Mouse (Mus musculus) midbrain, embryonic 12.5 days (tissue): ENCODE measurements around the gene Selenok. TPM values are rescaled to one million over a fixed set of nuclear protein-coding genes. Genes with fewer than 3 reads are reported as not detected.

Experiments
- ATAC-seq: fragments of 200-750 bp; cut with Nextera tagmentation; 2 replicates; pipeline ENCODE4 v1.8.0; 2017; ENCODE audit warnings: low read depth, moderate TSS enrichment, moderate library complexity; ENCODE audit not compliant: low FRiP score
- H3K27ac ChIP-seq: fragments of 300-500 bp; sonication (generic); replicated peaks from 2 replicates; pipeline ENCODE4 v1.5.1; 2016; ENCODE audit warnings: mild to moderate bottlenecking
- H3K27me3 ChIP-seq: fragments of 300-500 bp; sonication (generic); 2 replicates; pipeline ENCODE4 v1.6.1; 2016; ENCODE audit warnings: mild to moderate bottlenecking
- H3K36me3 ChIP-seq: fragments of 300-500 bp; sonication (generic); 2 replicates; pipeline ENCODE4 v1.6.1; 2016
- H3K4me1 ChIP-seq: fragments of 300-500 bp; sonication (generic); 2 replicates; pipeline ENCODE4 v1.6.1; 2016
- H3K4me2 ChIP-seq: fragments of 300-500 bp; sonication (generic); replicated peaks from 2 replicates; pipeline ENCODE4 v1.6.1; 2016; ENCODE audit warnings: mild to moderate bottlenecking, moderate library complexity
- H3K4me3 ChIP-seq: fragments of 300-500 bp; sonication (generic); 2 replicates; pipeline ENCODE4 v1.5.1; 2016; ENCODE audit warnings: mild to moderate bottlenecking
- H3K9ac ChIP-seq: fragments of 300-500 bp; sonication (generic); replicated peaks from 2 replicates; pipeline ENCODE4 v1.6.1; 2016; ENCODE audit warnings: mild to moderate bottlenecking, moderate library complexity
- H3K9me3 ChIP-seq: fragments of 300-500 bp; sonication (generic); 2 replicates; pipeline ENCODE4 v1.6.1; 2016; ENCODE audit warnings: mild to moderate bottlenecking
- WGBS: fragments of 180-500 bp; shearing (Covaris S2); methylation state at CpG from one replicate; pipeline ENCODE4 v1.1.7; 2016; 5-methylcytosine and 5-hydroxymethylcytosine counted together
- polyA plus RNA-seq: library from polyadenylated mRNA; unstranded; fragments of >200 nt; fragmentation: Nextera tagmentation; extraction: Ambion mirVana; gene quantifications from 2 replicates; pipeline ENCODE4 v1.2.1, GENCODE M21; 2016

Gene Selenok
- polyA plus RNA-seq = 379 and 408 TPM in 2 replicates

DNA sequence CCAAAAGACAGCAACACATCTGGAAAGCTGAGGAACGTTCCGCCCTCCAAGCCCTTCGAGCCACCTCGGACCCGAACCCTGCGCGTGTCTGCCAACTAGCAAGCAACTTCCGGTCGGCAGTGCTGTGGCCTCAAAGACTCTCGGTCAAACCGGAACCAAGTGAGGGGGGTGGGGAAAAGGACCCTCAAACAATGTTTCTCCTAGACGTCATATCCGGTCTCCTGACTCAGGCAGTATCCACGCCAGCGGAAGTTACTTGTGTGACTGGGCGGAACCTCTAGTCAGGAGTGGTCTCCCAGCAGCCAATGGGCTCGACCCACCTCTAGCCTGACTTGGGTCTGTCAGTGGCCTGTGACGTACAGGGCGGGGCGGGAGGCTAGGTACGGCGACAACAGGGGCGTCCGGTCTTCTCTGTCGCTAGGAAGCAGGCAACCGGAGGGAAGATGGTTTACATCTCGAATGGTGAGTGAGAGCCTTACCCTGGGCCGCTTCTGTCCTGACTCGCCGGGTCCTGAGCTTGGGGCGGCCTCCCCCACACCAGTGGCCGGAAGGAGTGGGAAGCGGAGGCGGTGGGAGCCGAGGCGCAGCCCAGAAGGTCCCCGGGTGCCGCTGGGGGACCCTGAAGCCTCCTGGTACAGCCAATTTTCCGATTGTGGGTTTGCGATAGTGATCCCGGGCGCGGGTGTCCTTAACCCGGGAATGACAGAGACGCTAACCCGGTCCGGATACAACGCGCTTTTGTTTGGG, at the start of gene Selenok:
Selenok (plus strand) TSS at position 234 of the 747 bp plus-strand sequence.
- Histone ChIP-seq H3K27me3 (0 out of 2 replicates have a peak, but pooled peaks cover 3% of the 10 kb centered on the region), H3K4me1 (peaks cover 20% of the 10 kb centered on the region), H3K9ac (peak within 1 kb of the TSS; percentile 84), H3K36me3 (peaks cover 22% of the 10 kb centered on the region), H3K4me2 (peak within 1 kb of the TSS; percentile 78), H3K4me3 (peak within 1 kb of the TSS; percentile 85), H3K27ac (peak within 1 kb of the TSS; percentile 81), H3K9me3 (no peaks in the 10 kb centered on the region)
- ATAC-seq = peak; percentile 100
- under 1% methylated on average over 49 of the region's 49 CpGs for WGBS

DNA sequence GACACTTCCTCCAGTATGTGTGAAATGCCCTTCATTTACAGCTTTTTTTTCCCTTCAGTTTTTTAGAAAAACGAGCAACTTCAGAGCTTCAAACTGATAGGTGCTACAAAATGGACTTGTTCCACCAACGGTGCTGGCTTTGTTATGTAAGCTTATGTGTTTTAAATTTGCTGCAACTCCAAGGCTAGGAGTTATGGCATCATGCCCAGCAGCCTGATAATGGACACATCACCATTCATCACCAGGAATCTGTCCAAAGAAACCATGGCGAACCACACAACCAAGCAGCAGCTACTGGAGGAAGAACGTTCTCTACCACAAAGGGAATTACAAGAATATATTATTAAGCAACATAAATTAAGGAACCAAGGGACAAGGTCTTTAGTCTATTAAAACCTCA, 39.1 kb upstream of the Selenok start:
- H3K27ac ChIP-seq = no peak overlapping the region
- H3K4me2 ChIP-seq = no peak overlapping the region
- WGBS = 86% methylated on average over 4 of the region's 4 CpGs

DNA sequence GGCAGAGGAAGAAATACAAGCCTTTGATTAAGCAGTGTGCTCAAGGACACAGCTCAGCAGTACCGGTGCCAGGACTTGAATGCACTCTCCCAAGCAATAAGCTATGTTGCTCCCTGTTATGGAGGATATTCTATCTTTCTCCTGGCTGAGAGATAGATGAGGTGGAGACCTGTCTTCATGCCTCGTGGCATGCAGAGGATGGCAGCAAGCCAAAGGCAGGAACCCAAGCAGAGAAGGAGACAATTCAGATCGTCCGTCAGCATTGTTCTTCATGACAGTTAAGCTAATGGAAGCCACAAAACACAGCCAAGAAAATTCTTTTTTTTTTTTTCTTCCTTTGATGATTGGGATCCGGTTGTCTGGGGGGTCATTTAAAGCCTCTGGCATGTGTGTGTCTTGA, 32.6 kb upstream of the Selenok start:
- no peak overlapping the region for H3K9ac ChIP-seq
- WGBS = 76% methylated on average over 5 of the region's 5 CpGs
- no peak for ATAC-seq

More for the DNA sequence above, 39.1 kb upstream of the Selenok start:
- Histone ChIP-seq H3K4me3 (no peak overlapping the region), H3K27me3 (no peaks in the 10 kb centered on the region), H3K9me3 (no peaks in the 10 kb centered on the region), H3K36me3 (no peaks in the 10 kb centered on the region), H3K4me1 (no peaks in the 10 kb centered on the region), H3K9ac (no peak overlapping the region)
- ATAC-seq = no peak

DNA sequence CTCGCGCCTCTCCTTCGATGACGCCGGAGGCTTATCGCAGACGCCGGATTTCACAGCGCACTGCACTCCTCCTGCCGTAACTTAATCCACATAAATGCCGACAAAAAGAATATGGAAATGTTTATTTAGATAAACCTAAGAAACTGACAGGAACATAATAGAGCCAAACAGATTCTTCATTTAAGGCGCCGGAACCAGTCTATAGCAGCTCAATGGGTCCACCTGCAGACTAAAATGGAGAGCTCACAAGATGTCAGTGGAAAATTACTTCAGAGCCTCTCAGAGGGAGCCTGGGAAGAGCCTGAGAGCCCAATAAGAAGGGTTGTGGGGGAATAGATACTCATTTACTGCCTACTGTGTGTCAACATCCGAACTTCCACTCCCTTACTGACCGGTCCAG, 30.6 kb upstream of the Selenok start:
- Histone ChIP-seq H3K27ac (no peak overlapping the region), H3K4me3 (no peak overlapping the region), H3K4me1 (peaks cover 5% of the 10 kb centered on the region; the same call in 1 of the 2 replicates), H3K9me3 (no peaks in the 10 kb centered on the region), H3K4me2 (no peak overlapping the region), H3K36me3 (no peaks in the 10 kb centered on the region), H3K27me3 (peaks cover 13% of the 10 kb centered on the region; the same call in 1 of the 2 replicates), H3K9ac (no peak overlapping the region)
- no peak for ATAC-seq
- WGBS = 75% methylated on average over 15 of the region's 15 CpGs

More for the DNA sequence above, 32.6 kb upstream of the Selenok start:
- H3K4me2 ChIP-seq = no peak overlapping the region
- no peaks in the 10 kb centered on the region for H3K9me3 ChIP-seq
- H3K27me3 ChIP-seq = no peaks in the 10 kb centered on the region; the same call in 1 of the 2 replicates
- no peak overlapping the region for H3K4me3 ChIP-seq
- H3K27ac ChIP-seq = no peak overlapping the region
- peaks cover 5% of the 10 kb centered on the region; the same call in 1 of the 2 replicates for H3K4me1 ChIP-seq
- no peaks in the 10 kb centered on the region for H3K36me3 ChIP-seq

DNA sequence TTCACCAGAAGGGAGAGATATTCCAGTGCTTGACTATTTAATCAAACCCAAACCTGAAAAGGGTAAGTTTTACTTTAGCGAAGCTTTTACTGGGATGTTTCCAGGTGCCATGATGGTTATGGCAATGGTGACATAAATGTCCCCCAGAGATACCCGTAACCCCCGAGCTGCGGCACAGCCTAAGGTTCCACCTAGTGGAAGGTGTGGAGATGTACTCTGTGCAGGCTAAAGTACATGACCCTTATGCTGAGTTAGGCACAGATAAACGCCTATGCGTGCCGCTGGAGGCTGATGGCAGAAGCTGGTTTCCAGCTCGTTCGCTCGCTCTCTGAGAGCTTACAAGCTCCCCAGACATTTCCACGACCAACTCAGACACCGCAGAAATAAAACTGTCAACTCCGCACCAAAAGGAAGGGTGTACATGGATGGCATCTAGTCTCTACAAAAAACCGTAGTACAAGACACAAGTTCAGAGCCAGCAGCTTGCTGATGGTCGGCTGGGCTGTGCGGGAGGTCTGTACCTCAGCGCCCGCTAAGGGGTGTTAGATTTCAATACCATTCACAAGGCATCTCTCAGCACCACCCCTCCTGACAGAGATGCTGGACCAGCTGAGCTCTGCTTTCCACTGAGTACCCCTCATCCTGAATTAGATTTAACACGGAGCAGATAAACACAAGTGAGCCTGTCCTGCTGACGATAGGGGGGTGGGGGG, 28.4 kb upstream of the Selenok start:
- Histone ChIP-seq H3K27me3 (peaks cover 16% of the 10 kb centered on the region), H3K4me3 (no peak overlapping the region), H3K36me3 (no peaks in the 10 kb centered on the region), H3K27ac (no peak overlapping the region), H3K4me2 (peak overlapping the region; percentile 43), H3K4me1 (peaks cover 5% of the 10 kb centered on the region; the same call in 1 of the 2 replicates), H3K9me3 (no peaks in the 10 kb centered on the region), H3K9ac (no peak overlapping the region)
- peak; percentile 38; the same call in 1 of the 2 replicates for ATAC-seq
- WGBS = 39% methylated on average over 20 of the region's 20 CpGs

DNA sequence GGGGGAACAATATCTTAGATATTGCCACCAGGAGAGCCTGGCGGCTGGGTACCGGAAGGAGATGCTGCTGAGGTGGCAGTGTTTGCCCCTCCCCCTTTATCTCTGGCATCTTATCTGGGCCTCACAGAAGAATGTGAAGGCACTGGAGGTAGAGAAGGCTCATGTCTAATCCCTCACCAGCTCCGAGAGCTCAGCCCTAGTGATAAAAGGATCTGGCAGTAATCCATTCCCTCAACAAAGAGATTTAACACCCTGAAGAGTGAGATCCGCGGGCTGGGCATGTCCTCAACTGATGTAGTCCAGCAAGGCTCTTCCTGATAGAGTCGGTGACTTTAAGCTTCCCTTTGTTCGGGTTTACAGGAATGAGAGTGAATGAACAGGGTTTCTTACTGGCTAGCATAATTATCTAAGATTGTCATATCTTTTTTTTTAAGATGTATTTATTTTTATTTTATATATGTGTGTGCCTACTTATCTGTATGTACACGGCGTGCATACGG, 27.7 kb upstream of the Selenok start:
- Histone ChIP-seq H3K4me2 (peak overlapping the region; percentile 43), H3K9ac (no peak overlapping the region), H3K9me3 (no peaks in the 10 kb centered on the region), H3K4me1 (peaks cover 5% of the 10 kb centered on the region; the same call in 1 of the 2 replicates), H3K36me3 (no peaks in the 10 kb centered on the region), H3K4me3 (no peak overlapping the region), H3K27me3 (peaks cover 16% of the 10 kb centered on the region), H3K27ac (no peak overlapping the region)
- peak; percentile 71 for ATAC-seq
- 5% methylated on average over 10 of the region's 10 CpGs for WGBS

DNA sequence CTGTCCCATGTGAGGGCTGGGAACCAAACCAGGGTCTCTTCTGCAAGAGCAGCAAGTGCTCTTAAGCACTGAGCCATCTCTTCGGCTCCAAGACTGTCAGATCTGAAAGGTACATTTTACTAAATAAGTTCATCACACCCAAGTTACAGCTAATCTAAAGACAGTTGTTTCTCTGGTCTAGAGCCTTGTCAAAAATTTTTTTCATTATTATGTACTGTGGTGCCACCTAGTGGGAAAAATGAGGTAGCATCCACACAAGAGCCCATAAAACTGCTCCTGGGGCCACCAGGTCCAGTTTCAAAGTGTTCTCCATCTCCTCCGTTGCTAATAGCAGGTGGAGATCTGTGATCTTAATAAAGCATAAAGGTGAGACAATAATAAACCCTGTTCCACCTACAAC, 27.2 kb upstream of the Selenok start:
- 7% methylated on average over 2 of the region's 2 CpGs for WGBS
- H3K9me3 ChIP-seq = no peaks in the 10 kb centered on the region
- no peak overlapping the region for H3K9ac ChIP-seq
- H3K36me3 ChIP-seq = no peaks in the 10 kb centered on the region
- H3K27me3 ChIP-seq = peaks cover 16% of the 10 kb centered on the region
- H3K4me2 ChIP-seq = 0 out of 2 replicates have a peak overlapping the region, but pooled peaks have one; percentile 43
- H3K4me3 ChIP-seq = no peak overlapping the region
- H3K27ac ChIP-seq = no peak overlapping the region
- H3K4me1 ChIP-seq = peaks cover 5% of the 10 kb centered on the region; the same call in 1 of the 2 replicates
- ATAC-seq = no peak

DNA sequence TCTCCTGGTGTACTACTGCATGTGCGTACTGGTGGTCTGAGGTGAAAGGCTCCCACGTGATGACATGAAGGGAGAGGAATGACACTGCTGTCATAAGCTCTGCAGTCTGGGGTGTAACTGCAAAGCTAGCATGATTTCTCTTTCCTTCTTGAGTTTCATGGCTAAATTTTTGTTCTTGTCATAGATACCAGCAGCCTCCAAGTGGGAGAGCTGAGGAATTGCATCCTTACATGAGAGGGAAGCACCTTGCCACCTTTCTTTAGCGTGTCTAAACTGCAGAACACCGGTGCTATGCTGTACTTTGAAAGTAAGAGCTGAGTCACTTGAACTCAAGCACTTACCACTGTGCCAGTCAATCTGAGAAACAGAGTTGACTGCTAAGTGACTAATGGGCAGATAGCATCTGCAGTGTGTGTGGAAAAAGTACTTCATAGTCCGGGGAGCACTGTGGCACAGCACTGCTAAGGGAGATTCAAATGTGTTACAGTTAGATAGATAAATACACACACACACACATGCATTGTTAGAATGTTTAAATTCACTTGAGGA, 21.3 kb upstream of the Selenok start:
- H3K27ac ChIP-seq = no peak overlapping the region
- peaks cover 7% of the 10 kb centered on the region for H3K27me3 ChIP-seq
- H3K4me1 ChIP-seq = no peaks in the 10 kb centered on the region
- WGBS = 81% methylated on average over 5 of the region's 5 CpGs
- H3K4me3 ChIP-seq = no peak overlapping the region
- no peak for ATAC-seq
- H3K36me3 ChIP-seq = no peaks in the 10 kb centered on the region
- no peaks in the 10 kb centered on the region for H3K9me3 ChIP-seq
- no peak overlapping the region for H3K9ac ChIP-seq
- H3K4me2 ChIP-seq = no peak overlapping the region

DNA sequence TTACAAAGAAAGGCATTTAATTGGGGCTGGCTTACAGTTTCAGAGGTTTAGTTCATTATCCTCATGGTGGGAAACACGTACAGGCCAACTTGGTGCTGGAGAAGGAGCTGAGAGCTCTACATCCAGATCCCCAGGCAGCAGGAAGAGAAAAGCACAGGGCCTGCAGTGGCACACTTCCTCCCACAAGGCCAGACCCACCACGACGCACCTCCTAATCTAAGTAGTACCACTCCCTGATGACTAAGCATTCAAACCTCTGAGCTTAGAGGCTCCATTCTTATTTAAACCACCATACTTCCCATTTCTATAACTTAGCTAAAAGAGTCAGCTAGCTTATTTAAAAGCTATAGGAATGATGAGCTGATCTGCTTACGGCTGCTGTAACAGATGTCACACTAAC, 17.3 kb upstream of the Selenok start:
- Histone ChIP-seq H3K4me2 (no peak overlapping the region), H3K27me3 (no peaks in the 10 kb centered on the region), H3K4me1 (no peaks in the 10 kb centered on the region), H3K4me3 (no peak overlapping the region), H3K9me3 (no peaks in the 10 kb centered on the region), H3K27ac (no peak overlapping the region), H3K36me3 (no peaks in the 10 kb centered on the region), H3K9ac (no peak overlapping the region)
- 84% methylated on average over 4 of the region's 4 CpGs for WGBS
- no peak for ATAC-seq

DNA sequence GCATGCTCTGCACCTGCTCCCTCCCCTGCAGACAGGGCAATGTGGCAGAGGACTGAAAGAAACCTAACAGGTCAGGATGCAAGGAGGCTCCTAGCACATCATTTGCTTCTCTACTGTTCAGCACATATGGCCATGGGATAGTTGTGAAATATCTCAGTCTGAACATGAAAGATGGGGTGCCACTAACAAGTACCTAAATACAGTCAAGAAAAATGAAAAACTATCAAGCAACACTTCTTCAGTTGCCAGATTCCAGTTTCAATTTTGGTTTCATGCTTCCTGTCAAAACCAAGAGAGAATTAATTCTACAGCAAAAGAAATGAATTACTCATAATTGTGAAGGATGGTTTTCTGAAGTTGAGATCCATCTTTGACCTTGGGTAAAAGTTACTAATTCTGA, 10.7 kb upstream of the Selenok start:
- no peaks in the 10 kb centered on the region for H3K36me3 ChIP-seq
- no peak overlapping the region for H3K27ac ChIP-seq
- no peaks in the 10 kb centered on the region for H3K27me3 ChIP-seq
- H3K9me3 ChIP-seq = no peaks in the 10 kb centered on the region
- H3K4me1 ChIP-seq = no peaks in the 10 kb centered on the region
- no peak overlapping the region for H3K4me2 ChIP-seq
- H3K4me3 ChIP-seq = no peak overlapping the region
- no peak overlapping the region for H3K9ac ChIP-seq
- no peak for ATAC-seq

DNA sequence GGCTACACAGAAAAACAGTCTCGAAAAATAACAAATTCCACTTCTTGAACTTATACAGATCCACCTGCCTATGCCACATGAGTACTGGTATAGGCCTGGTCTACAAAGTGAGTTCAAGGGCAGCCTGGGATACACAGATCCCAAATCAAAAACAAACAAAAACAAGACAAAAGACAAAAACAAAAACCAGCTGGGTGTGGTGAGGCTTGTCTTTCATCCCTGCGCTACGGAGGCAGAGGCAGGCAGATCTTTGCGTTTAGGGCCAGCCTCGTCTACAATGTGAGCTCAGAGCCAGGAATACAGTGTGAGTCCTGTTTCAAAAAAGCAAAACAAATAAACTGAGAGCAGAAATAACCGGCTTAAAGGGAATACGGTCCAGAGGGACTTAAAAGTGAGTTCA, 497 bp upstream of the Selenok start:
- peak overlapping the region; percentile 78 for H3K4me2 ChIP-seq
- ATAC-seq = no peak; the same call in 1 of the 2 replicates
- H3K9ac ChIP-seq = peak overlapping the region; percentile 44; the same call in 1 of the 2 replicates
- WGBS = 58% methylated on average over 7 of the region's 7 CpGs
- peaks cover 3% of the 10 kb centered on the region; the same call in 1 of the 2 replicates for H3K9me3 ChIP-seq
- H3K27ac ChIP-seq = peak overlapping the region; percentile 46; the same call in 1 of the 2 replicates
- H3K36me3 ChIP-seq = peaks cover 15% of the 10 kb centered on the region
- peak overlapping the region; percentile 85 for H3K4me3 ChIP-seq
- H3K4me1 ChIP-seq = peaks cover 20% of the 10 kb centered on the region
- 0 out of 2 replicates have a peak, but pooled peaks cover 3% of the 10 kb centered on the region for H3K27me3 ChIP-seq
